Mouse (Mus musculus) left cerebral cortex, adult 18-20 months (tissue): ENCODE results near the gene Btnl6. TPM values are rescaled to one million over a fixed set of nuclear protein-coding genes. Genes with fewer than 3 reads are reported as not detected.
"Not testable (repeated sequence)": the region's sequence is repeated elsewhere in the genome, so short reads cannot be mapped to it uniquely, and the experiment has no call there.

Source experiments
- DNase-seq, 2 experiments: peaks; one replicate each; pipeline ENCODE4 v3.0.0; 2021 to 2022; ENCODE audit warnings: low spot score in 2 of 2, mixed read lengths in 1 of 2
- long read RNA-seq, 2 experiments: library from polyadenylated mRNA; stranded (forward); transcript quantifications; one replicate each; pipeline ENCODE4 v2.0.0; 2021
- total RNA-seq, 2 experiments: library from RNA; stranded (reverse); gene quantifications; 2 replicates each; pipeline ENCODE4 v1.2.3; 2021

Btnl6 gene
- not detected for total RNA-seq
- long read RNA-seq, experiment 1, result 0 reads
- long read RNA-seq, experiment 2, result 0 reads

- no peak for DNase-seq
Measured at GRCm38 (mm10) chr17:34517252-34517651, at the start of gene Btnl6. Gene Btnl6 (minus strand): TSS chr17:34517352.

GRCm38 (mm10) chr17:34564796-34565195 is 47.6 kb upstream of the Btnl6 start:
- no peak for DNase-seq

- no peak for DNase-seq
Measured at GRCm38 (mm10) chr17:34564003-34564421, 46.9 kb upstream of the Btnl6 start, which contains the start of gene Notch4. Gene Notch4 (plus strand): TSS chr17:34564268.

- no peak for DNase-seq
Measured at GRCm38 (mm10) chr17:34563354-34563753, 46.2 kb upstream of the Btnl6 start.

- no peak for DNase-seq
Measured at GRCm38 (mm10) chr17:34562595-34562994, 45.4 kb upstream of the Btnl6 start.

- no peak for DNase-seq
Measured at GRCm38 (mm10) chr17:34561200-34561599, 44.0 kb upstream of the Btnl6 start.

- no peak for DNase-seq
Measured at GRCm38 (mm10) chr17:34560438-34560837, 43.3 kb upstream of the Btnl6 start.

GRCm38 (mm10) chr17:34559895-34560294 is 42.7 kb upstream of the Btnl6 start:
- no peak for DNase-seq

- DNase-seq, result no peak
Measured at GRCm38 (mm10) chr17:34559116-34559515, 42.0 kb upstream of the Btnl6 start.

GRCm38 (mm10) chr17:34557411-34557810 is 40.3 kb upstream of the Btnl6 start:
- no peak for DNase-seq

- DNase-seq, result no peak
Measured at GRCm38 (mm10) chr17:34556406-34556805, 39.3 kb upstream of the Btnl6 start.

- peak; percentile 67 to 80 for DNase-seq
Measured at GRCm38 (mm10) chr17:34555483-34555882, 38.3 kb upstream of the Btnl6 start.

- no peak for DNase-seq
Measured at GRCm38 (mm10) chr17:34549843-34550242, 32.7 kb upstream of the Btnl6 start.

GRCm38 (mm10) chr17:34549156-34549555 is 32.0 kb upstream of the Btnl6 start:
- DNase-seq, result no peak

- no peak for DNase-seq
Measured at GRCm38 (mm10) chr17:34547601-34548000, 30.4 kb upstream of the Btnl6 start.

GRCm38 (mm10) chr17:34546797-34547196 is 29.6 kb upstream of the Btnl6 start:
- no peak for DNase-seq

- not testable (repeated sequence) for DNase-seq
Measured at GRCm38 (mm10) chr17:34543567-34543966, 26.4 kb upstream of the Btnl6 start.

GRCm38 (mm10) chr17:34532671-34533070 is 15.5 kb upstream of the Btnl6 start:
- DNase-seq, result no peak

GRCm38 (mm10) chr17:34519001-34519400 is 1.8 kb upstream of the Btnl6 start:
- DNase-seq, result no peak

- DNase-seq, result not testable (repeated sequence)
Measured at GRCm38 (mm10) chr17:34518571-34518970, 1.4 kb upstream of the Btnl6 start.

- DNase-seq, result no peak
Measured at GRCm38 (mm10) chr17:34517795-34518194, 643 bp upstream of the Btnl6 start.

- no peak for DNase-seq
Measured at GRCm38 (mm10) chr17:34516514-34516913, 638 bp downstream of the Btnl6 start.

- not testable (repeated sequence) for DNase-seq
Measured at GRCm38 (mm10) chr17:34511723-34512122, 5.4 kb downstream of the Btnl6 start.

- no peak for DNase-seq
Measured at GRCm38 (mm10) chr17:34507591-34507990, 9.6 kb downstream of the Btnl6 start.
